Mouse (Mus musculus): ENCODE results near the gene Trabd2b.

- no peak for TF ChIP-seq CTCF (IDR thresholded peaks at IDR 0.05; ENCODE audit: borderline replicate concordance, insufficient read depth, low read depth, low read length)
- TF ChIP-seq POLR2A (IDR thresholded peaks at IDR 0.05; ENCODE audit: borderline replicate concordance, insufficient read depth, low read length): no peak
These were observed 204.8 kb downstream of the Trabd2b start for GRCm38 (mm10) chr4:114611166-114611929.
